Mouse (Mus musculus): ENCODE measurements around the gene Stk33. TPM values are rescaled to one million over a fixed set of nuclear protein-coding genes. Genes with fewer than 3 reads are reported as not detected.
A peak's percentile ranks its signal among the peaks of the same experiment; 100 is the strongest.

Stk33 gene
- total RNA-seq, 4 experiments from 2014 or later: 0.38 to 2.0 (median 1.4) TPM

- DNase-seq: no peak
Observed at GRCm38 (mm10) chr7:109239346-109239745, 199.5 kb downstream of the Stk33 start.

GRCm38 (mm10) chr7:109238724-109239123 is 200.2 kb downstream of the Stk33 start:
- peak; percentile 10 for DNase-seq

GRCm38 (mm10) chr7:109234882-109235640 is 203.8 kb downstream of the Stk33 start:
- DNase-seq: no peak

- no peak for DNase-seq
Observed at GRCm38 (mm10) chr7:109234476-109234875, 204.4 kb downstream of the Stk33 start.

GRCm38 (mm10) chr7:109231881-109232321 is 207.0 kb downstream of the Stk33 start:
- DNase-seq: no peak

GRCm38 (mm10) chr7:109231307-109231706 is 207.6 kb downstream of the Stk33 start:
- no peak for DNase-seq

GRCm38 (mm10) chr7:109230806-109231205 is 208.1 kb downstream of the Stk33 start:
- DNase-seq: peak; percentile 28

Other genes with a start within 250 kb of the Stk33 start
- under 1 TPM; 0.17 to 0.42 (median 0.35) TPM for gene Trim66, start 69.1 kb upstream of the Stk33 start, total RNA-seq (2022)
- gene Rpl27a, start 80.1 kb upstream of the Stk33 start, total RNA-seq (2022): 100 to 1,000 TPM; 217 to 234 (median 223) TPM

Measured in adrenal gland, adult 8-10 months (tissue).